Mouse (Mus musculus): Measurements from ENCODE around the gene Lsm2.
"Not testable (repeated sequence)": the region's sequence is repeated elsewhere in the genome, so short reads cannot be mapped to it uniquely, and the experiment has no call there.

Gene Lsm2

DNA sequence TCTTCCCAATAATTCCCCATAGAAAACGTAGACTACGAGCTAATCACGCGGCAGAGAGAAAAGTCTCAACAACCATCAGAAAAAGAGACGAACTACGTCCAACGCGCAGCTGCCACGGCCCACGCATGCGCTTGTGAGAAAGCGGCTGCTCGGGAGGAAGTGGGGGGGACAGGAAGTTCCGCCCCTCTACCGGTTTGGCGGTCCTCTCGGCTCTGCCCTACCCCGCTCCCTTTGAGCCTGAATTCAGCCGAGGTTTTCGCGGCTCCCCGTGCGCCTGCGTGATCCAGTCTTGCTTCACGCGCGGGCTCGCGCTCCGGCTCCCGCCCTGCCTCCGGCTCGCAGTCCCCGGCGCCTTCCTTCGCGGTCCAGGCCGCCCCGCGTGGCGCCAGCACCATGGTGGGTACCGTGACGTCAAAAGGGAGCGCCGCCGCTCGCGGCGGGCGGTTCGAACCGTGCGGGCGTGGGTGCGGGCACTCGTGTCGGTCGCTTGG, at the start of gene Lsm2:
Gene Lsm2 (plus strand): TSS at position 173 of the 491 bp plus-strand sequence.
- in situ Hi-C loops (cut with MseI, MboI): no loop called here

DNA sequence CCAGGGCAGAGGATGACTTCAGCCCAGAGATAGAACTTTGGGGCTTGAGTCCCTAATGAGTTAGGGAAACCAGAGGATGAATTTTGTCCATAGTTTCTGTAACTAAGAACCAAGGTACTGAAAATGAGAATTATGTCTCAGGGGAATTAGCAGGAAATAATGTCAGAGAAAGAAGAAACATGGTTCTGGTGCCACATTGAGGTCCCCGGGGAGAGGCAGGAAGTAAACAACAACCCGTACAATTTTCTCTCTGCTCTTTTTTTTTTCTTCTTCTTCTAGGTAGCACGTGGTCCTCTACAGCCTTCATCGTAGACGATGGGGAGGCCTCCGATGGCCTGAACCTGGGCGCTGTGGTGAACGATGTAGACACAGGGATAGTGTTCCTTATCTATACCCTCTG, 49.4 kb upstream of the Lsm2 start:
- in situ Hi-C loops (cut with MseI, MboI): no loop called here

DNA sequence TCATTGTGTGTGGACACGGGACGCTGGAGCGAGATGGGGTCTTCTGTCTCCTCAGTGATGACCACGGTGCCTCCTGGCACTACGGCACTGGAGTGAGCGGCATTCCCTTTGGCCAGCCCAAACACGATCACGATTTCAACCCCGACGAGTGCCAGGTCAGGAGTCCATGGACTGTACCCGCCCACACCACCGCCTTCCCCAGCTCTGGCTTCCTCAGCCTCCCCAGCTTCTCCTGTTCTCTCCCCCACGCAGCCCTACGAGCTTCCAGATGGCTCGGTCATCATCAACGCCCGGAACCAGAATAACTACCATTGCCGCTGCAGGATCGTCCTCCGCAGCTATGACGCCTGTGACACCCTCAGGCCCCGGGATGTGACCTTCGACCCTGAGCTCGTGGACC, 47.6 kb upstream of the Lsm2 start:
- in situ Hi-C loops (cut with MseI, MboI): no loop called here

DNA sequence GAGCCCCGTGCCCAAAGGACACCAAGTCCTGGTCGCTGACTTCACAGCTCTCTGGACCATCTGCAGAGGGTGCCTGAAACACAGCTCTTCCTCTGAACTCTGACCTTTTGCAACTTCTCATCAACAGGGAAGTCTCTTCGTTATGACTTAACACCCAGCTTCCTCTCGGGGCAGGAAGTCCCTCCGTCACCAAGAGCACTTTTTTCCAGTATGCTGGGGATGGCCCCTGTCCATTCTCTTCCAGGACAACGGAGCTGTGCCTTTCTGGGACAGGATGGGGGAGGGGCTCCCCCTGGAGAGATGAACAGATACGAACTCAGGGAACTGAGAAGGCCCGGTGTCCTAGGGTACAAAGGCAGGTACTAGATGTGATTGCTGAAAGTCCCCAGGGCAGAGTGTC, 46.8 kb upstream of the Lsm2 start:
- in situ Hi-C loops (cut with MseI, MboI): no loop called here

DNA sequence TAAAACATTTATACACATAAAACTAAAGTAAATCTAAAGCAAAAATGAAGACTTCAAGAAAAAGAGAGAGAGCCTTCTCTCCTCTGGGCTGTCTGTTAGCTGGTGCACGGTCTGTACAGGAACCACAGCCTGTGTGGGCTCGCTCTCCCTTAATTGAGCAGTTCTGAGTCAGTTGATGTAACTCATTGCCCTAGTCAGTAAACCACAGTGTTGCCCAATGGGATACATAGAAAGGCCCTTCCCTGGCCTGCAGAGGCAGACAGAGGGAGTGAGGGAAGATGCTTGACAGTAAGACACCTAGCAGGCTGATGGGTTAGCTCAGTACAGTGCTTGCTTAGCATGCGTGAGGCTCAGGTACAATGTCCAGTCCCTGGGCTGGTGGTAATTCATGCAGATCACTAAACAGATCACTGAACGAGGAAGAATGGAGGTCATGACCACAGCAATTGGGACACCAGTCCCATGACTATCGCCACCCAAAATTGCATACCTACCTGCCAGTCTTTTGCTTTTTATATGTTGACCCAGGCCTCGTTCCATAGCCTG, 43.6 kb upstream of the Lsm2 start:
- in situ Hi-C loops (cut with MseI, MboI): no loop called here

DNA sequence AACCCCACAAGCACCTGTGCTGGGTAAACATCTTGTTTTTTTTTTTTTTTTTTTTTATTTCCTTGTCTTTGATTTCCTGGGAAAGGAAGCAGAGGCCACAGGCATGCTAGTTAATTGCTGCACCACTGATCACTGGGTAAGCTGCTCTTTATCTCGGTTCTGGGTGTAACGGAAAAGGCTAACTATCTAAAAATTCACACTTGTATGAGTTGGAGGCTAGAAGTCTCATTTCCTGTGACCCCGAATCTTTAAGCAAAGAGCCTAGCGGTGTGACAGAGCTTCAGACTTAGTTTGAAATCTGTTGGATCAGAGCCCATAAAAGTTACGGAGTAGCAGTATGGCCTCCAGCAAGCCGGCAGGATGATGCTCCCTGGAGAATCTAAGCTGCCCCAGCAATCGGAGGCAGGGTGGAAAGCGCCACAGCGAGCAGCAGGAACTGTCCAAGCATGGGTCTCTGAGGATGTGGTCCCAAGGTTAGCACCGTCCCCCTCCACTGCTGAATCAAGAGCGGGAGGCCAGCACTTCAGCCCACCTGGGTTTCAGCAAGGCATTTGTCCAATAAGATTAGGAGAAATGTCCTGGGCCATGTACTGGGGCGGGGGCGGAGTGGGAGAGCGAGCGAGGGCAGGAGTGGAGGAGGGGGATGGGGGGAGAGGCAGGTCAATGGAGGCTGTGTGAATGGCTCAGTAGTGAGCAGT, 40.2 kb upstream of the Lsm2 start:
- in situ Hi-C loops (cut with MseI, MboI): no loop called here

DNA sequence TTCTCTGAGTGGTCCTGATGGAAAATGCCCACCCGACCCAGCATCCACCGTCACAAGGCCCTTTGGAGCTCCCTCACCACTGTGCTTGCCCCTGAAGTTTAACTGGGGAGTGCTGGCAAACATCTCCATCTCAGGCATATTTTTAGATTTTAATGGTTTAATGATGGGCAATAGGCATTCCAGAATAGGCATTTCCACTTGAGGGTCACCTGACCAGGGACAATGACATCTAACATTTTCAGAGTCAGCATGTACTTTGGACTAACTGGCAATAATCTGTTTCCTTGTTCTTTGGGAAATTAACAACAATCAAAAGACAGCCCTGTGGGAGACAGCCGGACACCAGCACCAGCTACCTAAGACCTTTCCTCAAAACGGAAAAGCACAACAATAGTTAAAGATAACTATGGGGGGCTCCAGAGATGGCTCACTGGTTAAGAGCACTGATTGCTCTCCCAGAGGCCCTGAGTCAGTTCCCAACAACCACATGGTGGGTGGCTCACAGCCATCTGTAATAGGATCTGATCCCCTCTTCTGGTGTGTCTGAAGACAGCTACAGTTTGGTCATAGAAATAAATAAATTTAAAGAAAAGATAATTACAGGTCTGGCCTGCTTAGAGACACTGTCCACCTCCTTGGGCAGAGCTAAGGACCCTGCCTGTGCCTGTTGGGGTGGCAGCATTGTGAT, 38.4 kb upstream of the Lsm2 start:
- in situ Hi-C loops (cut with MseI, MboI): no loop called here

DNA sequence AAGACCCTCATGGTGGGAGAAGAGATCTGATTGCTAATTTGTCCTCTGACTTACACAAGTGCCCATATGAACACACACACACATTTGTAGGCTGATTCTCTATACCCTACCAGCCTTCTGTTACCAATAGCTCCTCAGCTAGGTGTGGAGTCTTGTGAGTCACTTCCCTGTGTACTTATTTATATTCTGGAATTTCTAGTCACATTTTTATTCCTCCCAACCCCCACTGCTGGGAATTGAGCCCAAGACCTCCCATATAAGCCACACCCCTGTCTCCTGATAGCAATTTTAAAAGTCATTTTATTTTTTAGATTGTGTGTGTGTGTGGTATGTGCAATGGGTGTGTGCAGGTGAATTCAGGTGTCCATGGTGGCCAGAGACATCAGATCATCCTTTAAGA, 37.3 kb upstream of the Lsm2 start:
- in situ Hi-C loops (cut with MseI, MboI): no loop called here

DNA sequence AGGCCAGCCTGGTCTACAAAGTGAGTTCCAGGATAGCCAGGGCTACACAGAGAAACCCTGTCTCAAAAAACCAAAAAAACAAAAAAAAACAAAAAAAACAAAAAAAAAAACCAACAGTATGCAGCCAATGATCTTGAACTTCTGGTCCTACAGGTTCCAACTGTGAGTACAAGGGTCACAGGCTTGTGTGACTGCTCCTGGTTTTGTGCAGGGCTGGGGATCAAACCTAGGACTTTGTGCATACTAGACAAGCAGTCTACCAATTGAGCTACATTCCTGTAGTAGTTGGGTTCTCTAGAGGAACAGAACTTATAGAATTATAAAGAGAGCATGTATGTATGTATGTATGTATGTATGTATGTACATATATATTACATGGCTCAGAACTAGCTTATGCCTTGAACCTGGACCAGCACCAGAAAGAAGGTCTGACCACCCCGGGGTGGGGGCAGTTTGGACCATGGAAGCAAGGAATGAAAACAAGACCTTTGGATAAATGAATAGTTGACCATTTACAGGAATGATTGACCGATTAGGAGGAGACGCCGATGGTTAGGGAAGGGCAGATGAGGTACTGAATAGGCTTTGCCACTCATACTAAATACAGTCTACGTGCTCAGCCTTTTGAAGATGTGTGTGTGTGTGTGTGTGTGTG, 35.0 kb upstream of the Lsm2 start:
- in situ Hi-C loops (cut with MseI, MboI): no loop called here

DNA sequence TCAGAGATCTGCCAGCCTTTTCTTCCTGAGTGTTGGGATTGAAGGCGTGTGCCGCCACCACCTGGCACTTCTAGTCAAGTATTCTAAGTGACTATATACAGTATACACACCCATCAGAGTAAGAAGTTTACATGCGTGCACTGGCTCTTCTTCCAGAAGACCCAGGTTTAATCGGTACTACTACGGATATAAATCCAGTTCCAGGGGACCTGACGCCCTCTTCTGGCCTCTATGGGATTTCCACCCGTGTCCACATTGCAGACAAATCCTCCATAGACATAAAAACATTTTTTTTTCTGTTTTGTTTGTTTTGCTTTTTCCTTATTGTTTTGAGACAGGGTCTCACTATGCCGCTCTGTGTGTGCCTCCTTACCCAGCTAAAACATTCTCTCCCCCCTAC, 34.1 kb upstream of the Lsm2 start:
- in situ Hi-C loops (cut with MseI, MboI): no loop called here

DNA sequence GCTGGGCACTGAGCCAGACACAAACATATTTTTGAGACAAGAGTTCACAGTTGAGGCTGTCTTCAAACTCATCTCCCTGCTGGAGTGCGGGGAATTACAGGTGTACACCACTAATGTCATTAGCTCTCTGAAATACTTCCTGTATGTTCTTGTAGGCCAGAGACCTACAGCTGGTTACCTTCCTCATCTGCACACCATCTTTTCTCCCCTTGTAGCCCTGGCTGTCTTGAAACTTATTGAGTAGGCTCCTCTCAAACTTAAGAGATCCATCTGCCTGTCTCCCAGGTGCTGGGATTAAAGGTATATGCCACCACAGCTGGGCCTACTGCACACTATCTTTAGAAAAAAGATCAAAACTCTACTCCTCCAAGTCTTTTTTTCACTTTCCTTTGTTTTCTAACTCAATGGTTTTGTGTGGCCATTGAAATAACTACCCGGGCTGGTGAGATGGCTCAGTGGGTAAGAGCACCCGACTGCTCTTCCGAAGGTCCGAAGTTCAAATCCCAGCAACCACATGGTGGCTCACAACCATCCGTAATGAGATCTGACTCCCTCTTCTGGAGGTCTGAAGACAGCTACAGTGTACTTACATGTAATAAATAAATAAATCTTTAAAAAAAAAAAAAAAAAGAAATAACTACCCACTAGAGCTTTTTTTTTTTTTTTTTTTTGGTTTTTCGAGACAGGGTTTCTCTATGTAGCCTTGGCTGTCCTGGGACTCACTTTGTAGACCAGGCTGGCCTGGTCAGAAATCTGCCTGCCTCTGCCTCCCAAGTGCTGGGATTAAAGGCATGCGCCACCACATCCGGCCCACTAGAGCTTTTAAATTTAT, 32.7 kb upstream of the Lsm2 start:
- in situ Hi-C loops (cut with MseI, MboI): not testable (repeated sequence)

DNA sequence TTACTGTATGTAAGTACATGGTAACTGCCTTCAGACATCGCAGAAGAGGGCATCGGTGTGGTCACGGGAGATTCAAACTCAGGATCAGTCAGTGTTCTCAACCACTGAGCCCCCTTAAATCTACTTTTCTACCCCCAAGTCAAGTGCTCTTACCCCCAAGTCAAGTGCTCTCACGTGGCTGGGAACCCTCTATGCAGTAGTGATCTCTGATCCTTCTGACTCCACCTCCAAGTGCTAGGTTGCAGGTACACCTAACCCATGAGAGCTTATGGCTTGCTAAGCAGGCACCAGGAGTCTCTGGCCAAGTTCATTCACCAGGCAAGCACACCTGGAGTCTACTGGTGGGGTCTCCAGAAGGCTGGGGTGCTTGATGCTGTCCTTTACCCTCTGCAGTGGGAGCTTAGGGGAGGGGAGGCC, 32.1 kb upstream of the Lsm2 start:
- in situ Hi-C loops (cut with MseI, MboI): no loop called here

DNA sequence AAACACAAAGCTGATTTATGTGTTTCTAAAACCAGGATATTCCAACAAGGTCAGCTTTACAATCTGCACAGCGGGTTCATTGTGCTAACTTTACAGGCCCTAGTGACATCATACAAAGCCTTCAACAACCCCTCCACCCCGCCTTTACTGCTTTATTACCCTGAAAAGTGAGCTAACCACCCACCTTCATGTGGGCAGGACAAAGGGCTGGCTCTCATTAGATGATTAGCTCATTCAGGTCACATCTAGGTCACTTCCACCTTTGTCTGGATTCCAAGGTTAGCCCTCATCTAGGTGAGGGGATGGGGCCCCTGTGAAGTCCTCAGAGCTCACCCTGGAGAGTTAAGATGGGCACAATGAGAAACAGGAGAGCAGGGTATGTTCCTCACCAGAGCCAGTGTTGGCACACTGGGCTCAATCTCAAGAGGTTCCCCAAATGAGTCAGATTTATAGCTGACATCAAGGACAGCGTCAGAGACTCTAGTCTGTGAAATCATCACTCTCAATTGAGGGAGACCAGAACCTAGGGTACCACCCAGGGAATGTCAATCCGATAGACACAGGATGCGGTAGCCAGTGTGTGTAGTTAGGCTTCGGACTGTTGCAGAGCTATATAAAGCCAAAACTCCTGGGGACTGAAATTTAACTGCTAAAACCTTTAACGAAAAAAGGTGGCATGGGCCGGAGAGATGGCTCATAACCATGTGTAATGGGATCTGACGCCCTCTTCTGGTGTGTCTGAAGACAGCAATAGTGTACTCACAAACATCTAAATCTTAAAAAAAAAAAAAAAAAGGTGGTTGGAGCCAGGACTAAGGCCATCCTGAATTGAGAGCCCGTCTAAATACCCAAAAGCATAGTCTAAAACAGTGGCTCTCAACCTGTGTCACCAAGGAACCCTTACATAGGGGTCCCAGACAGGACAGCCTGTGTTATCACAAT, 30.9 kb upstream of the Lsm2 start:
- in situ Hi-C loops (cut with MseI, MboI): no loop called here

DNA sequence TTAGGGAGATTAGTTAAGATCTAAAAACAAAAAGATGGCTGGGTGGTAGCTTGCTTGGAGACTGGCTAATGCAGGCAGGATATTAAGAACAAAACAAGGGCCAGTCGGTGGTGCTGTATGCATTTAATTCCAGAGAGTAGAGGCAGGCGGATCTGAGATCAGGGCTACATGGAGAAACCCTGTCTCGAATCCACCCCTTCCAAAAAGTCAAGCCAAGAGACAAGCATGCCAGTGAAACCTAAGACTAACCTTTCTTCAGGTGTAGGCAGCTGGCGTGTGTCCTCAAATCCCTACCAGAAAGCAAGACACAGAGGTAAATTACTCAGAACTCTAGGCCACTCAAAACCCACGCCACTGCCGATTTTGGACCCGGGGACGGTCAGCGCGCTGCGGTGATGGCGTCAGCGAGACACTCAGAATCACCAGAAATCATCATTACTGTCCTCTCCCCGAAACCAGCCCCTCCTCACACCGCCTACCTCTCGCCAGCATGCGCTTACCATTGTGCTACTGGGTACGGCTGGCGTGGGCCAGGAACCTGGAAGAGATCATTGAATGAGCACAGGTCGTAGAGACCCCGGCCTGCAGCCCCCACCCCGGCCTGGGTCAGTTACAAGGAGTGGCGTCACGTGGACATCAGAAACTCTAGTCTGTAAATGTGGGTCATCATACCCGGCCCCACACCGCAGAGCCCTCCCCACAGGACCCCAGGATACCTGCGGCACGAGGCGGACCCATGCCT, 29.9 kb upstream of the Lsm2 start:
- in situ Hi-C loops (cut with MseI, MboI): no loop called here

DNA sequence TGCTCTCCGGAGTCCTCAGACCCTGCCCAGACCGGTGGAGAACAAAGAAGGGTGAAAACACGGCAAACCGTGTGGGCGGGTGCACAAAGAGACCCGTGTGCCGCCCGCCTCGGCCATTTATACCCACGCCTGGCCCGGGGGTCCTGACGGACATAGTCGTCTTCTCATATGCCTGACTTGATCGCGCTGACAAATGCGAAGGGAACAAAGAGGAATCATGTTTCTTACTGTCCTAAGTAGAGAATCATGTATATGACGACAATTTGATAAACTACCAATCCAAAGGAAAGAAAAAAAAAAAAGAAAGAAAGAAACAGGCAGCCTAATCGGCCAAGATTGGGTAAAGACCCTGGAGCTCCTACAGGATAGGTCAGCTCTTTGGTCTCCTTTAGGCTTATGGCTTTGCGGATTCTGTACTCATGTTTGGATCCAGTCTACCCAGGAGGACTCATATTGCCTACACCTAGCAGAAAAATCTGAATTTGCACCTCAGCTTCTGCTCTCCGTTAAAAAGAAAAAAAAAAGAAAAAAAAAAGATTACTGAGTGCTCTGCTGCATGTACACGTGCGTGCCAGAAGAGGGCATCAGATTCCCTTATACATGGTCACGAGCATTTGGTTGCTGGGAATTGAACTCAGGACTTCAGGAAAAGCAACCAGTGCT, 29.2 kb upstream of the Lsm2 start:
- in situ Hi-C loops (cut with MseI, MboI): no loop called here

DNA sequence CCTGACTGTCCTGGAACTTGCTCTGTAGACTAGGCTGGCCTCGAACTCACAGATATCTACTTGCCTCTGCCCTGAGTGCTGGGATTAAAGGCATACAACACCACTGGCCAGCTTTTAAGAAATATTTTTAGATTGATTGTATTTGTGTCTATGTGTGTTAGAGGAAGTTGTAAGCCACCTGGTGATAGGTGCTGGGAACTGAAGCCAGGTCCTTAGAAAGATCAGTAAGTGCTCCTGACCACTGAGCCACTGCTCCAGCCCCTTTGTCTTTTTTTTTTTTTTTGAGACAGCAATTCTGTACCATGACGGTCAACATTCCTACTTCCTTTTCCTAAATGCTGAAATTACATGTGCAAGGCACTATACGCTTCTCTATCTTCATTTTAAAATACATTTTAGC, 28.4 kb upstream of the Lsm2 start:
- in situ Hi-C loops (cut with MseI, MboI): no loop called here

DNA sequence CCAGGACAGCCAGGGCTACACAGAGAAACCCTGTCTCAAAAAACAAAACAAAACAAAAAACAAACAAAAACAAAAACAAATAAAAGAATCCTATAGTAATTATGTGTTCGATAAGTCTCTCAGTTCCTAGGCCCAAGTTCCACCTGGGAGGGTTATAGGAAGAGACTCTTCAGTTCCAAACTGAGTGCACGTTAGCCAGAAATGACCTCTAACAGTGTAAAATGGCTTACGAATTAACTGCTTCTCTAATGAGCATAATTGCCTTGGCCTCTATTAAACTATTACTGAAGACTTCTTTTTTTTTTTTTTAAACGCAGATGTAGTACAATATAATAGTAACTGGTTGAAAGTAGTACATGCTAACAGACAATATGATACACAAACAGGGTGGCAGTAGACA, 27.8 kb upstream of the Lsm2 start:
- in situ Hi-C loops (cut with MseI, MboI): no loop called here

DNA sequence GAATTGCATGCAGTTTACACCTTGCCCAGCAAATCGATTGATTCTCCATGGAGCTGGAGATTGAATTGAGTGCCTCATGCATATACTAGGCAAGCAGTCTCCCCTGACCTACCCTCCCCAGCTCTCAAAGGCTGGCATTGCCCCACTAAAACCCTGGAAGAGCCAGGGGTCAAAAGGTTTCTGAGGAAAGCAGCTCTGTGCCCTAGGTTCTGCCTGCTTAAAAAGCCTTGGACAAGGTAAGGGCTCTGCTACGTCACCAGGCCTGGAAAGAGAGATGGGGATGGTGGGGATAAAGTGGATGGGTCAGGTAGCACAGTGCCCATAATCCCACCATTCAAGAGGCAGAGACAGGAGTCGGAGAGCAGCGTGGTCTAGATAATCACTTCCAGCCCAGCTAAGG, 26.8 kb upstream of the Lsm2 start:
- in situ Hi-C loops (cut with MseI, MboI): no loop called here

DNA sequence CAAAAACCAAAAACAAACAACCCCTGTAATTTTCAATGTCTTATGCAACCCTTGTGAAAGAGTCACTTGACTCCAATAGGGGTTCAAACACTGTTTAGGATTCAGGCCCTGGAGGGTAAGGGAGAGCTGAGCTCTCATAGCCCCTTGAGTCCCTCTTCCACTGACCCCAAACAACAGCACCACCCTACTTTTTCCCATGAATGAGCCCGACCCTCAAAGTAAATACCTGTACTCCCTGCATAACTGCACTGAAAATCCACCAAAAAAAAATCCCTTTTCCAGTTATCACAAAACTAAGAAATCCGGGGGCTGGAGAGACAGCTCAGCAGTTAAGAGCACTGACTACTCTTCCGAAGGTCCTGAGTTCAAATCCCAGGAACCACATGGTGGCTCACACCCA, 25.8 kb upstream of the Lsm2 start:
- in situ Hi-C loops (cut with MseI, MboI): no loop called here
